Mouse (Mus musculus): ENCODE data around the gene Scn1b.

The Scn1b gene

DNA sequence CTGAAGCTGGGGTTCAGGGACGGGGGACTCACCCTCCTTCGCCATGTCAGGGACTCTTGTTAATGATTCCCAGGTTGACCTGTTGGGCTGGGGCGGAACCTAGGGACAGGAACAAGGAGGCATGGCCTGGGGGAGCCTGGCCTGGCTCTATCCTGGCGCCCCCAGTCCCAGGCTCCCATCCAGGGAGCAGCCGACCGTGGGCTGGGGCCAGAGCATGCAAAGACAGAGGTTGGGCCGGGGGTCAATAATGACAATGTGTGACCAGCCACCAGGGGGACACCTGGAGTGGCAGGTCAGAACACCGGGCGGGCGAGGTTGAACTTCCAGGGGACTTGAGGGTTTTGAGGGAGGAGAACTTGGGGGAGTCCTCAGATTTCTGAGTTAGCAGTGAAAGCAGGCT lies 12.2 kb downstream of the Scn1b start:
- DNase-seq: no peak

DNA sequence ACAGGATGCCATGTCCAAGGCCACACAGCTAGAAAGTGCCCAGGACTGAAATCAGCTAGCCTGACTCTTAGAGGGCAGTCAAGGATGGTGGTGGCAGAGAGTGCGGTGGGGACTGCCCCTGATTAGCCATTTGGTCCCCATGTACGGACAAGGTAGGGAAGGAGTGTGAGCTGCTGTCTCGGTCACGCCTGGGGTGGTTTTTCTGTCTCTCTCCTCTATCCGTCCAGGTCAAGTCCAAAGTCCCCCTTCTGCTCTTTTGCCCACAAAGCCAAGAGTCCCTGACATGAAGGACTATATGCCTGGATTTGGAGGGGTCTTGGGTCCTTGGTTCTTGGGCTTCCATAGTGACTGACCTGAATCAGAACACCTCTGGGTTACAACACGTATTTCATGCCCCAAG lies 13.0 kb downstream of the Scn1b start:
- no peak for DNase-seq

DNA sequence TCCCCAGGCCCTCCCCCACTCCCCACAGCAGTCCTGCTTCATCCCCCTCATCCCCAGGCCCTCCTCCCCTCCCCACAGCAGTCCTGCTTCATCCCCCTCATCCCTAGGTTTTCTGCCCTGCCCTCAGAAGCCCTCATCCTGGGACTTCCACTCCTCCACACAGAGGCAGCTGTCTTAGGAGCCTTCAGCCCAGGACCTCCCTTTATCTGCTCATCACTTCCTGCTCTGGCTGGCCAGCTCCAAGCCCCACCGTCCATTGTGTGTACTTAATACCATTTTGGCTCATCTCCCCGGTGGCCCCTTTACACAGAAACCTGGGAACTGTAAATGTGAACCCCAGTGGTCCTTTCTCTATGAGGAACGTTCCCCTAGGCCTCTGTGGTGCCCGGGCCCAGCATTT lies 14.8 kb downstream of the Scn1b start:
- no peak for DNase-seq

DNA sequence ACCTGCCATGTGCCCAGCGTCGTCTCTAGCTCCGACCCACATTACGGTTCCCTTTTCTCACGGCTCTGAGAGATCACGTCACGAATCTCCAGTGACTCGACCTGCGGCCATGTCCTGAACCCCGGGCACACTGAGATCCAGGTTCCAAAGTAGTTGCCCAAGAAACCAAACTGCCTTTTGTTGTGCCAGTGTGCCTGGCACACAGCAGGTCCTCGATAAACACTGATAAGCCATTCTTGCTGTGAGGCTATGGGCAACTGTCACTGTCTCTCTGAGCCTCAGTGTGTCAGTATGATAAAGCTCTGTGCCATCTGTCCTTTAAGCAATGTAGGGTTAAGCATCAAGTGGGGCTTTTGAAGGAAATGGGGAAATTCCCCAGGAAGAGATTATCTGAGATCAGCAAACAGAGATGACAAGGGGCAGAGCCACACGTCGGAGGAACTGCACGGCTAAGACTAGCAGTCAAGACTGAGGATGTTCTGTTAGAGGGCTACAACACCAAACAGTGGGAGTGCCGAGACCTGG lies 15.9 kb downstream of the Scn1b start:
- no peak for DNase-seq

DNA sequence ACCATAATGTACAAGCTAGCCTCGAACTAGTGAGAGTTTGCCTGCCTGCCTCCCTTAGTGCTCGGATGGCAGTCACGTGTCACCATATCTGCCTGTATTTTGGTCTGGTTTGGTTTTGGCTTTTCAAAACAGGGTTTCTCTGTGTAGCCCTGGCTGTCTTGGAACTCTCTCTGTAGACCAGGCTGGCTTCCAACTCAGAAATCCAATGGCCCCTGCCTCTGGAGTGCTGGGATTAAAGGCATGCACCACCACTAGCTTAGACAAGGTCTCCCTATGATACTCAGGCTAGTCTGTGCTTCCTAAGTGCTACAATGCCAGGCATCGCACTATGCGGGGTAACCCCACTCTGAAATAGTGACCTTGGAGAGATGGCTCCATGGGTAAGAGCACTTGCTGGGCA lies 17.0 kb downstream of the Scn1b start:
- DNase-seq: no peak

DNA sequence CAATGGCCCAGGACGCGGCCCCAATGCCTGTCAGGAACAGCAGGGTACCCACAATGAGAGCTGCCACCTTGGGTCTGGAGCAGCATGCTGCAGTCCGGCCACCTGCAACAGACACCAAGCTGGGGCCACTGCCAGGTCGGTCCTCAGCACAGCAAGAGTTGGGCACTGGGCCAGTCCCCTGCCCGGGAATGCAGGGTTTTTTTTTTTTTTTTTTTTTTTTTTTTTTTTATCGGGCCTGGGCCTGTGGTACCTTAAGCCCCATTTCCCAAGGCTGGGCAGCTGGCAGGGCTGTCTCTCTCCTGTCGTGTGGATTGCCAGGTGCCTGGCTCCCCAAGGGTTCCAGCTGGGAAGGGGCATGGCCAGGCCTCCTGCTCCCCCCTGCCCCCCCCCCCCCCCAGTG lies 17.7 kb downstream of the Scn1b start:
- no peak for DNase-seq

DNA sequence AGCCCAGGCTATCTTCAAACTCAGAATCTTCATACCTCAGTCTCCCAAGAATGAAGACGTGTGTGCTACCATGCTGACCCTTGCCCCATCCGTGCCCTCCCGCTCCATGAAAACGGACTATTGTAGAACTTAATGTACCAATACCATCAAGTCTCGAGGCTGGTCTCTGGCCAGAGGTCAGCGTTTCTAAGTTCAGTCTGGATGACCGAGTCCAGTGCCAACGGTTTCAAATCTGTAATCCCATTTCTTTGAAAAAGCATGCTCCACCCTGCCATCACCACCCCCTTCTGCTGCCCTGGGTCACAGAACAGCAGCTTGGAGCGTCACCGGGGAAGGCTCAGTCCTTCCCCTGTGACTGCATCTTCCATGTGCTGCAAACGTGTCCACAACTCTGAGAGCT lies 19.0 kb downstream of the Scn1b start:
- DNase-seq: no peak

DNA sequence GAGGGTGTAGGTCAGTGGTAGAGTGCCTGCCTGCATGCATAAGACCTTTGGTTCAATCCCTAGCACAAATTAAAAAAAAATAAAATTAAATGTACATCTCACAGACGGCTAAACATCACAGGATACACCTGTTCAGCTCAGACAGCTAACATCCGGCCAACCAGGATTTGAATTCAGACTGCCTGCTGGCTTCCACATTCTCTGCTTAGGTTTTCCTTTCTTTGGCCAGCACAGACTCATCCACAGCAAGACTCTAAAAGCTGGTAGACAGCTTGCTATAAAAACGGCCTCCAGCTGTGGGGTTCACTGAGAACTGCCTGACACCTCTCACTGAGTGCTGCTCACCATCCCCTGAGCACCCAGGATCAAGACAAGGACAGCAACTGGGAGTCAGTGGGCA lies 20.6 kb downstream of the Scn1b start:
- no peak for DNase-seq

DNA sequence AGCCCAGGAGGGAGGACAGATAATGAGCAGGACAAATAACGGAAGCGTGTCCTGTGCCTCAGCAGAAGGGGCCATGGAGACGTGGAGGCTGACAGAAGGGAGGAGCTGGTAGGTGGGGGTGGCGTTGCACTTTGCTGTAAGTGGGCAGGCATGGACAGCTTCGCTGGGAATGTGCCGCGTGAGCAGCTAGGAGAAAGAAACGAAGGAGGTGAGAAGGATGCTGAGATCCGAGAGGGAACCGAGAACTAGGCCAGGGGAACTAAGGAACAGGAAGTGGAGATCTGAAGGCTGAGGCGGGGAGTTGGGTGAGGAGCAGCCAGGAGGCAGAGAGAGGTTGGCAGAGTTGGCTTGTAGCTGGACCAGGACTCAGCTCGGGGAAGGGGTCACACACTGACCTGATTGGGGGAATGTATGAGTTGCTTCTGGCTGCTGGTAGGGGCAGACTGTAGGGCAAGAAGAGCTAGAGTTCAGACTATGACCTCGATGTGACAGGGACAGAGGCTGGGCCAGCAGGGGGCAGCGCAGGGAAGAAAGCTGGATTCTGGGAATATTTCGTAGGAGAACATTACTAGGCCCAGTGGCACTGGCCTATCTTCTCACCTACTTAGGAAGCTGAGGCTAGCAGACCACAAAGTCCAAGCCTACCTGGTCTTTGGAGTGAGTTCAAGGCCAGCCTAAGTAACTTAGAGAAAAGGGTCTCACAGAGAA lies 21.6 kb downstream of the Scn1b start:
- DNase-seq: peak; percentile 66

DNA sequence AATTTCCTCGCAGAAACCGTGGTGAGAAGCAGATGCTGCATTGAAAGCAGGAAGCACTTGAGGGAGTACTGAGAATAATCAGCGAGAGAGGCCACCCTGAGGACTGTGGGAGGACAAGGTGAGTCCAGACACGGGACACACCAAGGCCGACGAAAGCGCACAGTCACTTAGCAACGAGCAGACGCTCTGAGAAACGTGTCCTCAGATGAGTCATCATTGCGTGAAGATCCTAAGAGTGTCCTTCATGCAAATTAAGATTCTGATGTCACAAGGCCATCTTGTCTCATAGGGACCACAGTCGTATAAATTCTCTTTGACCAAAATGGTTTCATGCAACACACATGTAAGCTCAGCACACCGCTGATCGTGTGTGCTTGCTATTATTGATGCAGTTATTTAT lies 26.0 kb downstream of the Scn1b start:
- no peak for DNase-seq

DNA sequence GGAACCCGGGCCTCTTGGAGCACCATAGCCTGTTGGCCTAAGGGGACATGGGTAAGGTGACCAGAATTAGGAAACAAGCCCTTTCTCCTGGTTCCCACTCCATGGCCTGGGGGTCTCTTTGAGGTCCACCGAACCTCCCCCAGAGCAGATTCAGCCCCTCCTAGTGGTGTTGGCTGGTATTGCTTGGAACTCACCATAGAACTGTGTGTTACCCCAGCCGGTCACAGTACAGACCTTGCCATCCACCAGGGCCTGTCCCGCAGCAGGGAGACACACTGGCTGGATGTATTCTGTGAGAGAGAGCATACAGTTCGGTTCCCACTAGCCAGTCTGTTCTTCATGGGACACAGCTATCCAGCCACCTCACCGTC lies 27.2 kb downstream of the Scn1b start:
- DNase-seq: peak; percentile 51

DNA sequence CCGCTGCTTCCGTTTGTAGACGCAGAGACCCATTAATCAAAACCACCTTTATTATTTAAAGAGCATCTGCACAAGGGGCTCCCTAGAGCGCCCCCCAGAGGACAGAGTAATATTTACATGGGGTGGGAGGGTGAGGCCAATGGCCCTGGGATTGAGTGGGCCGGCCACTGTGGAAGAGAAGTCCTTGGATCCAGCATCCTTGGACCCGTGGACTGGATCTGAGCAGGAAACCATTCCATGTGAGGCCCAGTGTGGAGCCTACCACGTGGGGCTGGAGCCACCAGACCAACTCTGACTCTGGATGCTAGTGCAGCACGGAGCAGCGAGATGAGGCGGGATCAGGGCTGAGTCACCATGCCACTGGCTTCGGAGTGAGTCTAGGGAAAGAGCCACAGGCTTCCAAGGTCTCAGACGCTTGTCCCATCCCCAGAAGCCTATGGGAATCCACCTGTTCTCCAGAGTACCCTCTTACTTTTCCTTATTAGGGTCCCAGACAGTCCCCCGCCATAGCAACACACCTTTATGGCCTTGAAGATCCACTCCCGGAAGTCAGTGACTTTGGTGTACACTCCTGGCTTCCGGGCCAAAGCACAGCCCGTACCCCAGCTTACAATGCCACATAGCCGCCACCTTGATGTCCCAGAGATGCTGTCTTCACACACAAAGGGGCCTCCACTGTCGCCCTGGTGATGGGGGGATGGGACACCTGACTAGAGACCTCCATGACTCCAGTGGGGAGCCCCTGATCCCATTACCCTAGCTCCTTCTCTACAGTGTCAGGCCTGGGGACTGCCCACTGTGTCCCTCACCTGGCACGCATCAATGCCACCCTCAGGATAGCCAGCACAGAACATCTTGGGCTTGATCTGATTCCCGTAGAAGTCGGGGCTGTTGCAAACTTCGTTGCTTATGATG lies 27.8 kb downstream of the Scn1b start:
- DNase-seq: peak; percentile 43

DNA sequence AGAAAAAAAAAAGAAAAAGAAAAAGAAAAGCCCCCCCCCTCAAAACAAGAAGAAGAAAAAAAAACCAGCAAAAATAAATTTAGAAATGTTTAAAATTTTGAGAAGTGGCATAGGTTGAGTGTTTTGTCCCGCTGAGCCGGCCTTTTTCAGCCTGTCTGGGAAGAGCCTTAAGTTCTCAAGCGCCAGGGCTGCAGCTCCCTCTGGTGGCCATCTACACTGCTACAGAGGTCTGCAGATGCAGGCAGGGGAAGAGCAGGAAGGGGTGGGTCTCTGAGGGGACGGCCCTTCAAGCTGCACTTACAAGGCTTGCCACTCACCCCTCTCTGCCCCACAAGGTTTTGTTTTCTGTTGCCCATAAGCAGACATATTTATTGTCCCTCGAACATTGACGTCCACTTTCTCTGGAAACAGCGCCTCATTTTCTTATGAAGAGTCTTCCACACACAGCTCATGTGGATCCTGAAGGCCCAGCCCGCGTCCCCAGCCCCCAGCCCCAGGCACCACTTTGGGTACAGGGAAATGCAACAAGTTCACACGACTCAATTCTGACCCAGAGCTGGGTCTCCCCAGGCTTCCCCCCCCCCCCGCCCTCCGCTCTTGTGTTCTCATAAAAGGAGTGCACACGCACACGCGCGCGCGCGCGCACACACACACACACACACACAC lies 29.1 kb downstream of the Scn1b start:
- DNase-seq: peak; percentile 94

DNA sequence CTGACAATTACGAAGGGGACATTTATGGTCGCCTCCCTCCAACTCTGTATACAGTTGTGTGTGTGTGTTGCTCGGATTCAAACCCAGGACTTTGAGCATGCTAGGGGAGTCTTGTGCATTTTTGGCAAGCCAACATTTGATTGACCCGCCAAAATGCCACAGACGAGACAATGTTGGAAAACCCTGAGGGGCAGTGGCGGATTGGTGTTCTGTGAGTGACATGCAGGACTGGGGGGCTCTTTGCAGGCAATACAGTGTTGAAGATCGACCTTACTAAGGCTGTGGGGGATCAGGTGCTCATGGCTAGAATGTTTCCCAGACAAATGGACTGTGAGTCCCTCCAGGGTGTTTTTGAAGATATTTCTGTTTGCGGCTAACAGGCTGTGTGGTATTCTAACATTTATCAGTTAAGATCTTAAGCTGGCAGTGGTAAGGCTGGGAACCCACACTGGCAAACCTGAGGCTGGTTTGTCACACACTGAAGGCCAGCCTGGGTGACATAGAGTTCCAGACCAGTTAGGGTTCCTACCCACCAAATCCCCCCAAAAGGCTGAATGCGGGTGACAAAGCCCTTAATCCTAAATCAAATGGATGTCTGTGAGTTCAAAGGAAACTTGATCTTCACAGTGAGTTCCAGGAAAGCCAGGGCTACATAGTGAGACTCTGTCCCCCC lies 29.8 kb downstream of the Scn1b start:
- no peak for DNase-seq

DNA sequence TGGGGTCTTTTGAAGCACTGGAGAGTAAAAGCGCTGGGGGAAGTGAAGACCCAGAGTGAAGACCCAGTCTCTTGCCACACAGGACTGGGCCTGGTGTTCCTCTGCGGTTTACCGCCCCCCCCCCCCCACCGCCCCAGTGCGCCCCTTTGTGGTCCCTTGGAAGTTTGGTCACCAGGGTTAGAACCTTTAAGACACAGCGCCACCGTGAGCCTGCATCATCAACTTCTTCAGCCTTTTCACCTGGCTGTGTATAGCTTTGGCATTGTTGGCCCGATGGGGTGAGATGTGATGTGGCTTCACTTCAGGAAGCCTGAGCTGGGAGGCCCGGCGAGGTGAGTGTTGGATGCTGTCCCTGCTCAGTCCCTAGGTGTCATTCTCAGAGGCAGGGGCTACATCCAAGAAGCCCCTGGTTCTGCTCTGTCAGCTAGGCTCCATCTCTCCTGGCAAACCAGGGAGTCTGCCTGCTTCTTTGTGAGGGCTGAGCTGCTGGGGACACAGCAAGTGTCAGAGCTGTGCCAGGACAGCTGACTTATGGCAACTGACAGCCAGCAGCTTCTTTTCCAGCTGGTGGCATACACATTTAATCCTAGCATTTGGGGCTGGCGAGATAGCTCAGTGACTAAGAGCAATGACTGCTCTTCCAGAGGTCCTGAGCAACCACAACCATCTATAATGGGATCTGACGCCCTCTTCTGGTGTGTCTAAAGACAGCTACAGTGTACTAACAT lies 31.9 kb downstream of the Scn1b start:
- peak; percentile 78 for DNase-seq

DNA sequence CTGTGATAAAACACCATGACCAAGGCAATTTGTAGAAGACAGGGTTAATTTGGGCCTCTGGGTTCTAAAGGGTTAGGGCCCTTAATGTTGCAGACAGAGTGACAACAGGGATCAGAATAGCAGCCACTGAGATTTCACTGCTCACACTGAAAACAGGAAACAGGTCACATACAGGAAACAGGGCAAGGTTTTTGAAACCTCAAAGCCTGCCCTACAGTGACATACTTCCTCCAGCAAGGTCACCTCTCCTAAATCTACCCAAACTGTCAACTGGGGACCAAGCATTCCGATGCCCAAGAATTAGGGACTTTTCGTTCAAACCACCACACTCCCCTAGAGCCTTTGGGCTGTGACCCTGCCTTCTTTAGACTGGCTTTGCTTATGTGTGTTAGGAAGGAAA lies 37.1 kb downstream of the Scn1b start:
- no peak for DNase-seq

DNA sequence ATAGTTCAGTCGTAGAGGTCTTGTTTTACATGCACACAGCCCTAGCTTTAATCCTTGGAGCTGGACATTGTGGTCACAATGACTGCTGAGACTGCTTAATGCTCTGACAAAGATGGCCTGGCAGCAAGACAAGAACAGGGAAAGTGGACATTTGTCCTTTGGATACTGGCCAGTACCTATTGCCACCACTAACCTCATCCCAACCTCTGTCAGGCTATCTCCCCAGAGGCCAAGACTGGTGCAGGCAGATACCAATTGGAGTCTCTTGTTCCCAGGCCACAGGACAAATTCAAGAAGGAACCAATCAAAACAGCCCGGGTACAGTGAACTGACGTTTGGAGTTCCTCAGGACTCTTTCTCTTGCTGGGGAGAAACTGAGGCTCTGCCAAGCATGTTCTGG lies 38.6 kb downstream of the Scn1b start:
- DNase-seq: no peak

DNA sequence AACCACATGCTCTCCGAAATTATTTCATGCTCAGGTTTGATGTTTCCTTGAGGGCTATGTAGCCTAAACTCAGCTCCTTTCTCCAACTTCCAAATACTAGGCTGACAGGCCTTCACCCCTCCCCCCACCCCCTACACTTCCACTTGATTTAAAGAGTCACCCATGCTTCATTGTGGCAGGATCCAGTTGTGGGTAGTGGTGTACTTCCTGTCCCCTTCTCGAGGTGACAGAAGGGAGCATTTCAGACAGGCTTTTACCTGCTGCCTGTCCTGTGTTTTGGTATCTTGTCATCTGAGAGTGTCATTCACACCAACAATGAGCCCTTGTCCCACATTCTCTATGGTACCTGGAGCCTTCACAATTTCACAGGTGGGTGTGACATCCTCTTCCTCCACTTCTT lies 39.5 kb downstream of the Scn1b start:
- DNase-seq: no peak

DNA sequence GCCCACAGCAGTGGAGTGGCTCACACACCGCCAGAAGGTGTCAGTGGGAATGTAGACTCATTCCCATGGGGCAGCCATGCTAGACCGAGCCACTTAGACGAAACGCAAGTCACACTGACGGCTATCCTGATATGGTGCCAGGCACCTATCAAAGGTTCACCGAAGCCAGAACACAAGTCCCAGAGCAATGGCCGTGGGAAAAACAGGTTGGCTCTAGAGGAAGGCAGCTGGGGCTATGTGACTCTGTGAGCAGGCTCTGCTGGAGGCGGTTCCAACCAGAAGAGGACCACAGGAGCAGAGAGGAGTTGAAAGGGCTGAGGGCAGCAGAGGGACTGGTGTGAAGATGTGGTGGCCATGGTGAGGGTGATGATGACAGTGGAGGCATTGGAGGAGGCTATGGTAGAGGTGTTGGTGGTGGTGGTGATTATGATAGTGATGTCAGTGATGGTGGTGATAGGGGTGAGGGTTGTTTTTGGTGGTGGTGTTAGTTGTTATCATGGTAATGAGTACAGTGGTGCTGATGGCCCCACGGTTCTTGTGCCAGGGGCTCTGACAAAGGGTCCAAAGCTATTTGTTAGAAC lies 40.5 kb downstream of the Scn1b start:
- DNase-seq: no peak

DNA sequence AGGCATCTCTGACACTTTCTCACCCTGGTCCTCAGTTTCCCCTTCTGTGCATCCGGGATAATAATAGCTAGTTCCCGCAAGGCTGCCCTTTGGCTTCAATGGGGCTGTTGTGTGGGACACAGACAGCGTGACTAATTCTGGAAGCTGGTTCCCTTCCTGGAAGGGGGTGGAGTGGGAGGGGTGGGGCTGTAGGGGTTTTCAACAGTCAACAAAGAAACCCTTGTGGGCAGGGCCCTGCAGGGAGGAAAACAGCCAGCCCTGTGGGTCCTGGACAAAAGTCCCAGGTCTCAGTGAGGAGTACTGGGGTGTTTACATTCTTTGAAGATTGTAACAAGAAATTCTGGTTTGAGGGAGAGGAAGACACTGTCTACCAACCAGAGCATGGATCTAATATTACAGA lies 41.6 kb downstream of the Scn1b start:
- DNase-seq: no peak

DNA sequence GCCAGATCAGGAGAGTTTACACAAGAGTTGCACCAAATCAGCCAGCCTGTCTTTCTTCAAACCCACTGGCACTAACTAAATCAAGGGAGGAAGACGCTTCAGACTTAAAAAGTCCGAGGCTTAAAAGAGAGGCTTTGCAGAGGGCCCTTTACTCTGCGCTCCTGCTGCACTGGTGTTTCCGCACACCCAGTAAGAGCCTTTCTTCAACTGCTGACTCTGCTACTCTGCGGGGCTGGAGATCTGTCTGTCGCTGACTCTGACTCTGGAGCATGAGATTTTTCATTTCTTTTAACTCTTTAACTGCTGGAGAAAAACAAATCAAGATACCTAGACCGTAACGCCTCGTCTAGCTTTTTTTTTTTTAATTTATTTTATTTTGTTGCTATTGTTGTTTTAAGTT lies 42.7 kb downstream of the Scn1b start:
- no peak for DNase-seq

Measured in thymus, postnatal 4 days (tissue).